Mouse (Mus musculus) T-helper 17 cell (primary cell): ENCODE measurements around the gene Wdfy3.
"Not testable (repeated sequence)": the region's sequence is repeated elsewhere in the genome, so short reads cannot be mapped to it uniquely, and the experiment has no call there.

ENCODE experiments used
- in situ Hi-C, 2 experiments: fragments of 300-600 bp; cut with MboI, MseI; formaldehyde crosslinking; loops; 1 replicate in 1 of 2; 2 replicates in 1 of 2; pipeline ENCODE4 v1.15.1; 2025; ENCODE audit warnings: high pct_unique_total_duplicates in 2 of 2

Gene Wdfy3

GRCm38 (mm10) chr5:102069767-102070413 is at the start of gene Wdfy3:
Wdfy3 (minus strand) TSS chr5:102069921.
- in situ Hi-C loops, result no loop called here

DNA sequence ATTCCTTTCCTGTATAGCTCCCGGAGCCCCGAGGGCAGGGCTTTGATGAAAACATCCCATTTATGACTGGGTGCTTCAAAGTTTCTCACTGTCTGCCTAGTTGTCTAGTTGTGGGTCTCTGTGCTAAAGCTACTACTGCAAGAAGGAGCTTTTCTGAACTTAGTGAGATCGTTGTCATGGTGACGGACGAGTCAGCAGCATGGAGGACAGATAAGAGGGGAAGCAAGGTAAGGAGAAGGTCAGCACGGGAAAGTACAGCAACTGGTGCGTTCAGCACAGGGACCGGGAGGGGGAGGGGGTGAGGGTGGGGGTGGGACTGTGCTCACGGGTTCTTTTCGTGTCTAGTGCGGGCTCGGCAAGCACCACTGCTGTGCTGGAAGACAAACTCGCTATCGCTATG is 43.3 kb upstream of the Wdfy3 start:
- in situ Hi-C loops, result no loop called here

GRCm38 (mm10) chr5:102112034-102112433 is 42.3 kb upstream of the Wdfy3 start:
- in situ Hi-C loops, result no loop called here

DNA sequence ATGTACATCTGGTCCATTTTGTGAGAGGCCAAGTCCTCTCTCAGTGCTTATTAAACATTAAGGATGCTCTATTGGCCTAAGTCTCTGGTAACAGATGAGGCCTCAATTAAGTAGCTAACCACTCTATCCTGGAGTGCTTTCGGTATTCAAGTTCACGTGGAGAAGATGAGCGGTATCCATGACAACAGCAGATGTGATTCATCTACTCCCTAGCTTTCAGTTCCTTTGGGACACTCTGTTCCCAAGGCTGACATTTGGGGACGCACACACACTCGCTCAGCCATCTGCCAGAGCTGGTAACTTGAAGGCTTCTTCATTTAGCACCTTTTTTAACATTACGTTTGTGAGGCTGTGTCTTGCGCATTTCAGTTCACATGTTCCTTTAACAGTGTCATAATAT is 40.3 kb upstream of the Wdfy3 start:
- in situ Hi-C loops, result no loop called here

DNA sequence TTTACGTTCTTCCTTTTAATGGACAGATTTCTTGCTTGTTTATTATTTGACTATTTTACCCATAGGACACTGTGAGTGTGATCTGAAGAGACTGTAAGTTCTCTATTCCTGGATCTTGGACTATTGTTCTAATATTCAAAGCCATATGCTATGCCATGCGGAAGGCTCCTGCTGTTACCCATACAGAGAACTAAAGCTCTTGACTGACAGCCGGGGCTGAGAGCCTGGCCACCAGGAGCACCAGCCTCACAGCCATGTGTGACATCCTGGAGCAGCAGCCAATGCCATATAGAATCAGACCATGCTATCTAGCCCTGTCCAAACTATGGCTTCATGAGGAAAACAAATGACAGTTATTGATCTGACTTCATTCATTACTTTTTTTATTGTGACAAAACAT is 36.2 kb upstream of the Wdfy3 start:
- in situ Hi-C loops, result no loop called here

GRCm38 (mm10) chr5:102101815-102102214 is 32.1 kb upstream of the Wdfy3 start:
- in situ Hi-C loops, result not testable (repeated sequence)

DNA sequence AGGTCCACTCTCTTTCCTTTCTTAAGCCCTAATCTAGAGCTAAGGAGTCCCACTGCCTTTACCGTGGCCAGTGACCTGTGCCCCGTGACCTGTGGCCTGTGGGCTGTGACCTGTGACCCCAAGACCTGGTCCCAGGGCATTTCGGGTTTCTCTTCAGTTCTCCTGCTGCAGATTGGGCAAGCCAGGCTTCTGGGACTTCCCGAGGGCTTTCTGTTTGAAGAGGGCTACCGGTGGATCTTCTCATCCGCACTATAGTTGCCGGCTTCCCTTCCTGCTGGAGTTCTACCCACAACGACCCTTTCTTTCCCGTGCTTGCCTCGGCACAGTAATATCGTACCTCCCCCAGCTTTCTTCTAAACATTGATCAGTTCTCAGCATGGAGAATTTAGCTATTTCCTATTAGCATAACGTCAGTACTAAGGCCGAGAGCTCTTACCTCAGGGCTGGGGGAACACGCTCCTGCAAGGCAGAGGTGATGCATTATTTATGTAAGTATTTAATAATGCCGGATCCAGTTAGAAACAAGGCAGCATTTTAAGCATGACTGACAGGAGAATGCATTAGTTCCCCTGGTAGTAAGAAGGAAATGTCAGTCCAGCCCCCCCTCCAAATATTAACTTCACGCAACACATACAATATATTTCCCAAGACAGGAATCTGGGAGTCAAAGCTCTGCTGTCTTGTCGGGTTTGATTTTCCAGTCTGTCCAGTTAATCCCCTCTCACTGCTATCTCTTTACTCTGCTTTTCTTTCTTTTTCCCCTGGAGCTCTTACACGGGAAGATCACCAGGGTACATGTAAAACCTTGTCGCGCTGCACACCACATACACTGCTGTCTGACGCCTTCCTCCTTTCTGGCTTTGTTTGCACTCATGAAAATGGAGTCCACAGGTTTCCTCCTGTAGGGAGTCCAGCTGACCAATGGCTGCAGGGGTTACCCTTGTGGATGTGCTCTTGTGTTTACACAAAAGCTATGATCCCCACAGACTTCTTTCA is 30.8 kb upstream of the Wdfy3 start:
- in situ Hi-C loops, result no loop called here

DNA sequence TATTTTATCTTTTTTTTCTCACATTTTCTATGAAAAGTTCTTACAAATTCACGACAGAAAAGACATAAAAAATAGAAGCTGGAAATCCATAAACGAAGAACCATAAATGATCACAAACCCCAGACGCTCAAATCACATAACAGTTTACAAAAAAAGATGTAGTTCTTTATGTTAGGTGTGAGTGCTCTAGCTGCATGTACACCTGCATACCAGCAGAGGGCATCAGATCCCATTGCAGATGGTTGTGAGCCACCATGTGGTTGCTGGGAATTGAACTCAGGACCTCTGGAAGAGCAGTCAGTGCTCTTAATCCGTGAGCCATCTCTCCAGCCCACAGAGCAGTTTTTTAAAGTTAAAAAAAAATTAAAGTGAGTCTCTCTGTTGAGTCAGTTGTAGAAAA is 25.9 kb upstream of the Wdfy3 start:
- in situ Hi-C loops, result loop anchor here in 1 of 2 experiments (10.0 kb wide), 1 partner anchor 459 kb away; no protein-coding TSS in a partner anchor

- in situ Hi-C loops, result loop anchor here in 1 of 2 experiments (10.0 kb wide), 1 partner anchor 464 kb away; no protein-coding TSS in a partner anchor
These were observed 21.0 kb upstream of the Wdfy3 start for GRCm38 (mm10) chr5:102090686-102091085.

- in situ Hi-C loops, result no loop called here
These were observed 15.3 kb upstream of the Wdfy3 start for GRCm38 (mm10) chr5:102084737-102085705.

DNA sequence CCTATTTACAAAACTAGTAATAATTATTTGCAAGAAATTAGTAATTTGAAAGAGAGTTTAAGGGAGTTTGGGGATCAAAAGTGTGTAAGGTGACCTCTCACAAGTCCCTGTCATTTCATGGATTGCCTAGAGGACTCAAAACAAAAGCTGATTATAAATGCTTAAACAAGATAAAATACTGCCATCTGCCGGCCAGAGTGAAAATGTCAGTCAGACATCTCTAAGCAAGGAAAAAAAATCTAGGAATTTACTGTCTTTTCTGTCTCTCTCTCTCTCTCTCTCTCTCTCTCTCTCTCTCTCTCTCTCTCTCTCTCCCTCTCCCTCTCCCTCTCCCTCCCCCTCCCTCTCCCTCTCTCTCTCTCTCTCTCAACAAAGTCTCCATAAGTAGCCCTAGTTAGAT is 4.4 kb upstream of the Wdfy3 start:
- in situ Hi-C loops, result no loop called here

DNA sequence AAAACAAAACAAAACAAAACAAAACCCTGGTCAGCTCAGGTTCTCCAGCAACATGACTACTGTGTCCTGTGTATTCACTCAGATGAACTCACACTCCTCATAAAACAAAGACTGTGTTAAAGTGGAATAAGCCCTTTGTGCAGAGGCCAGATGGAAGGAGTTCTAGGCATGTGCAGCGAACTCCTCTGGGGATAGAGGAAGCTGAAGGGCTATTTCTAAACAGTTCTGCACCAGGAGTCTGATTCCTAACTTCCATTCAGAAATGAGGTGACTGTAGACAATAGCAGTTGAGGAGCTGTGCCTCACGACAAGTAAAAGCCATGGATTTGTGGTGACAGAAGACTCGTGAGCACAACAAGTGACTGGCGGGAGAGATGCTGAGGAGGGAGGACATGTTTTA is 2.3 kb upstream of the Wdfy3 start:
- in situ Hi-C loops, result no loop called here

DNA sequence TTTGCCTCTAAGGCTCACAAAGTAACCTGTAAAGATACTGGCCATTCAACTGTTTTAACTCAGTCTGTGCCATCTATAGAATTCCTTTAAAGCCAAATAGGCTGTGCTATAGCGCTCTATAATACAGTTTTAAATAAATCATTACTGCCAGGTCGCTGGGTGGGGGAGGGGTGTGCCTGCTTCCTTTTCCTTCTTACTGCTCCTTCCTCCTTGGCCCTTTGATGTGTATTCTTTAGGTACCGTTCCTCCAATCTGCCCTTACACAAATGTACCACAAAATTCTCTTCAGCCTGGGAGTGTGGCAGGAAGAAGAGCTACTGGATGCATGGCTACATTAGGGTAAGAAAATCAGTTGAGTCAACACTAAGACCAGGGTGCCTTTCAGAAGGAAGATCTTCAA is 1.5 kb upstream of the Wdfy3 start:
- in situ Hi-C loops, result no loop called here

GRCm38 (mm10) chr5:102070788-102071187 is 1.1 kb upstream of the Wdfy3 start:
- in situ Hi-C loops, result no loop called here

- in situ Hi-C loops, result no loop called here
These were observed 670 bp upstream of the Wdfy3 start for GRCm38 (mm10) chr5:102070414-102070768.

DNA sequence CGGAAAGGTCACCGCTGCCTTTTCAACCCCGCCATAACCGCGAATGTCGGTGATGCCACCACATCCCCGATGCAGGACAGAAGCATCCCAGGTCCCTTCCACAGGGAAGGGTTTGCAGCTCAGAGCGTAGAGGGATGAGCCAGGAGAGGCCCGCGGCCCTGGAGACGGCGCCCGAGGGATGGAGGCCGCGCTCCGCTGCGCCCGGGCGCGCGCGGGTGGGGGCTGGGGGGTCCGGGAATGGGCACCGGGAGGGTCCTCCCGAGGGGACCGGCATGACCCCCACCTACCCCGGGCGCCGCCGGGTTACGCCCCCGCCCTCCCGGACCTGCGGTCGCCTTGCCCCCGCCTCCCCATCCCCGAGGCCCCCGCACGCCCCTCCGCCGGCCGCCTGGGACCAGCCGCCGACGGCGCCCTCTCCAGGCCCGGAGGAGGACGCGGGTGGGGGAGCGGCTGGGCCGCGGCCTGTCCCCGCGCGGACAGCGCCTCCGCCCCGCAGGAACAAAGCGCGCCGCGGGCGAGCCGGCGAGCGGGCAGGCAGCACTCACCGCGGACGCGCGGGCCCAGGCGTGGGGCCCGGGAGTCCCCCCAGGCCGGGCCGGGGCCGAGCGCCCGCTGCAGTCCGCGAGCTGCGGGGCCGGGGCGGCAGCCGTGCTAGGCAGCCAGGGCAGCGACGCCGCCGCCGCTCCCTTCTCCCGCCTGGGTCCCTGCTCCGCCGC is 512 bp downstream of the Wdfy3 start:
- in situ Hi-C loops, result no loop called here

- in situ Hi-C loops, result no loop called here
These were observed 3.3 kb downstream of the Wdfy3 start for GRCm38 (mm10) chr5:102066458-102066857.

DNA sequence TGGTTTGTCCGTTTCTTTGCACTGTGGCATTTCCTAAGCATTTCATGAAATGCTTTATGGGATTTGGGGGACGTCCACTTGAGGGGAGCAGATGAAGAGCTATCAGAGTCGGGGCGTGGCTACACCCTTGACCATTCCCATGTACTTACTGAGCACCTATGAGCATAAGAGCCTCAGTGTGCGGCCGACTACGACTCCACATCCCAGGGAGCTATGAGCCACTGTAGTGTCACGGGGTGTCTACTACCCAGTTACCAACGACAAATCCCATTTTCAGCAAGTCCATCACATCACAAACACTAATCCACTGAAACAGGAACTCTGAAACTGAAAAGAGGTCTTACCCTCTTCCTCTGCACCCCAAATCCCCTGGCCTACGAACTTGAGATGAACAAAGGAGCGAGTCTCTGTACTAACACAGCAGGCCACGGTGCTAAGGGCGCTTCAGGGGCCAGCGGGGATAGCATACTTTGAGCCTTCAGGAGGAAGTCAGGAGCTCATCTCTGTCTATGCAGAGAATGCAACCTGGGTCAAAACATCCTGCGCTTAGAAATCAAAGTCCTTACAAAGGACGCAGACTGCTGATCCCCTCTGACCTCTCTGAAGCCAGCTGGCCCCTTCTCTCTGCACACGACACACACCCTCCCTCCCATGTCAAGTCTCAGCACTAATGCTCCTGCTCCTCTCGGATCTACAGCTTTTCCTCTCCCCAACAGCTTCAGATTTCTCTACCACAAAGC is 6.5 kb downstream of the Wdfy3 start:
- in situ Hi-C loops, result no loop called here

DNA sequence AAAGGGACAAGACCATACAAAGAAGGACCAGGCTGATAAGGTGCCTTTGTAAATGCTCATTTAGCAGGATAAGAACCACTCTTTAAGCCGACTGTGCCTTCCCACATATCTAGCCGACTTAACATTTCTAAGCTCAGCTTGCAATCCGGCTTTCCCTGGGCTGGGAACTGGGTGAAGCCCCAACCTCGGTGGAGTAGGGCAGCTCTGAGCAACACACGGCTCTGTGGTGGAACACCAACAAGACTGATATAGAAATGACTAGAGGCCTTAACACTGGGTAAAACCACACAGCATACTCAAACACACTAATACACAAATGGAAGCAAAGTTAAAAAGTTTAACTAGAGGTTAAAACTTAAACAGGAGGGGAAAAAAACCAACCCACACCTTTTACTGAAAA is 7.9 kb downstream of the Wdfy3 start:
- in situ Hi-C loops, result no loop called here

DNA sequence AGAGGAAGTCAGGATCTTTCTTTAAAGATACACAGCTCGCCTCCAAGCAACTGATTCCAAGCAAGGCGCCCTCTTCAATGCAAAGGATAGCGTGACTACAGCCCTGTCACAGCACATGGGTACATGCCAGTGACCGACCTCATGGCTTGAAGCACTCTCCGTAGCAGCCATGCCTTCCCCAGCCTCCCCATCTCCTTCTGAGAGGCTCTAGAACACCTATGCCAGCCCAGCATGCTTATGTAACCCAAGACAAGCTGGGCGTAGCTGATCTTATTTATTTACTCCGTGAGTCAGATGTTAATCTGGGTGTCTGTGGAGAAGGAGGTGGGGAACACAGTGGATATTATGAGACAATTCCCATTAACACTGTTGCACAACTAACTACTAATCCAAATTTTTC is 13.8 kb downstream of the Wdfy3 start:
- in situ Hi-C loops, result no loop called here
